Mouse (Mus musculus) kidney, adult 2 months (tissue): Measurements from ENCODE around the gene Mdfic. TPM values are rescaled to one million over a fixed set of nuclear protein-coding genes. Genes with fewer than 3 reads are reported as not detected.

Experiments
- DNase-seq: peaks from one replicate; pipeline ENCODE4 v3.0.0; 2021
- H3K27ac ChIP-seq: fragments of 200-500 bp; 2 replicates; pipeline ENCODE4 v1.5.1; 2012; ENCODE audit warnings: low read depth, low read length, control low read depth, inconsistent platforms; ENCODE audit not compliant: insufficient read depth
- H3K27me3 ChIP-seq: fragments of 200-500 bp; replicated peaks from 2 replicates; pipeline ENCODE4 v1.6.1; 2012; ENCODE audit warnings: mild to moderate bottlenecking, moderate library complexity, low read length, inconsistent platforms; ENCODE audit not compliant: control insufficient read depth, insufficient read depth
- H3K36me3 ChIP-seq: fragments of 200-500 bp; 2 replicates; pipeline ENCODE4 v1.6.1; 2012; ENCODE audit warnings: mild to moderate bottlenecking, moderate library complexity, low read length, inconsistent platforms; ENCODE audit not compliant: control insufficient read depth, insufficient read depth
- H3K4me1 ChIP-seq: fragments of 200-500 bp; 2 replicates; pipeline ENCODE4 v1.6.1; 2011; ENCODE audit warnings: low read length; ENCODE audit not compliant: control insufficient read depth, insufficient read depth
- H3K4me3 ChIP-seq: fragments of 200-500 bp; 2 replicates; pipeline ENCODE4 v1.5.1; 2011; ENCODE audit warnings: mild to moderate bottlenecking, low read depth, low read length, control low read depth; ENCODE audit not compliant: insufficient read depth
- CTCF ChIP-seq: fragments of 200-500 bp; conservative IDR thresholded peaks from 2 replicates; pipeline ENCODE4 v1.5.1; 2011; ENCODE audit warnings: low read depth, mild to moderate bottlenecking, control low read depth, low read length, moderate library complexity, mixed read lengths; ENCODE audit not compliant: insufficient read depth, insufficient read length
- POLR2A ChIP-seq: fragments of 200-500 bp; IDR thresholded peaks from one replicate; pipeline ENCODE4 v1.6.1; 2011; ENCODE audit warnings: low read depth, low read length, control low read depth
- WGBS: fragments of 180-500 bp; shearing (Covaris S2); methylation state at CpG from one replicate; pipeline ENCODE4 v1.1.7; 2018; 5-methylcytosine and 5-hydroxymethylcytosine counted together
- polyA plus RNA-seq: library from polyadenylated mRNA; depleted of rRNA; stranded (reverse); fragments of >200 nt; gene quantifications from 2 replicates; pipeline ENCODE4 v1.2.3, GENCODE M21; 2012

Gene Mdfic
- polyA plus RNA-seq, 1 experiment, result 9.7 TPM

- WGBS, result 82% methylated on average over 3 of the region's 3 CpGs
- DNase-seq, result no peak
- TF ChIP-seq CTCF (no peak), POLR2A (no peak)
- Histone ChIP-seq H3K36me3 (no peaks in the 10 kb centered on the region), H3K27ac (no peak overlapping the region), H3K4me1 (no peaks in the 10 kb centered on the region), H3K27me3 (no peaks in the 10 kb centered on the region), H3K4me3 (no peak overlapping the region)
Observed at GRCm38 (mm10) chr6:15837695-15838094, 117.2 kb downstream of the Mdfic start.

- Histone ChIP-seq H3K27me3 (no peaks in the 10 kb centered on the region), H3K4me3 (no peak overlapping the region), H3K27ac (no peak overlapping the region), H3K36me3 (no peaks in the 10 kb centered on the region), H3K4me1 (no peaks in the 10 kb centered on the region)
- 64% methylated on average over 3 of the region's 3 CpGs for WGBS
- no peak for DNase-seq
- TF ChIP-seq CTCF (no peak), POLR2A (no peak)
Observed at GRCm38 (mm10) chr6:15839831-15840230, 119.4 kb downstream of the Mdfic start.

GRCm38 (mm10) chr6:15840429-15840828, 120.0 kb downstream of the Mdfic start:
- H3K27me3 ChIP-seq, result no peaks in the 10 kb centered on the region
- no peak overlapping the region for H3K4me3 ChIP-seq
- no peaks in the 10 kb centered on the region for H3K36me3 ChIP-seq
- TF ChIP-seq CTCF (no peak), POLR2A (no peak)
- DNase-seq, result no peak
- H3K27ac ChIP-seq, result no peak overlapping the region
- 85% methylated on average over 2 of the region's 2 CpGs for WGBS
- H3K4me1 ChIP-seq, result no peaks in the 10 kb centered on the region

GRCm38 (mm10) chr6:15841476-15842209, 121.2 kb downstream of the Mdfic start:
- Histone ChIP-seq H3K4me3 (no peak overlapping the region), H3K36me3 (no peaks in the 10 kb centered on the region), H3K4me1 (no peaks in the 10 kb centered on the region), H3K27me3 (no peaks in the 10 kb centered on the region), H3K27ac (no peak overlapping the region)
- no peak for DNase-seq
- 79% methylated on average over 5 of the region's 5 CpGs for WGBS
- TF ChIP-seq CTCF (no peak), POLR2A (no peak)

- Histone ChIP-seq H3K4me3 (no peak overlapping the region), H3K4me1 (no peaks in the 10 kb centered on the region), H3K27me3 (no peaks in the 10 kb centered on the region), H3K27ac (no peak overlapping the region), H3K36me3 (no peaks in the 10 kb centered on the region)
- 92% methylated on average over 3 of the region's 3 CpGs for WGBS
- no peak for TF ChIP-seq CTCF
- no peak for TF ChIP-seq POLR2A
- no peak for DNase-seq
Observed at GRCm38 (mm10) chr6:15843295-15843694, 122.8 kb downstream of the Mdfic start.

GRCm38 (mm10) chr6:15845711-15846342, 125.4 kb downstream of the Mdfic start:
- Histone ChIP-seq H3K4me1 (no peaks in the 10 kb centered on the region), H3K27me3 (no peaks in the 10 kb centered on the region), H3K36me3 (no peaks in the 10 kb centered on the region), H3K4me3 (no peak overlapping the region), H3K27ac (no peak overlapping the region)
- DNase-seq, result no peak
- 72% methylated on average over 2 of the region's 2 CpGs for WGBS
- no peak for TF ChIP-seq CTCF
- no peak for TF ChIP-seq POLR2A
